Mouse (Mus musculus): ENCODE data around the gene Acer3. TPM values are rescaled to one million over a fixed set of nuclear protein-coding genes. Genes with fewer than 3 reads are reported as not detected.
"Not testable (repeated sequence)": the region's sequence is repeated elsewhere in the genome, so short reads cannot be mapped to it uniquely, and the experiment has no call there.

The Acer3 gene
- polyA plus RNA-seq, 1 experiment, result 6.7 TPM

DNA sequence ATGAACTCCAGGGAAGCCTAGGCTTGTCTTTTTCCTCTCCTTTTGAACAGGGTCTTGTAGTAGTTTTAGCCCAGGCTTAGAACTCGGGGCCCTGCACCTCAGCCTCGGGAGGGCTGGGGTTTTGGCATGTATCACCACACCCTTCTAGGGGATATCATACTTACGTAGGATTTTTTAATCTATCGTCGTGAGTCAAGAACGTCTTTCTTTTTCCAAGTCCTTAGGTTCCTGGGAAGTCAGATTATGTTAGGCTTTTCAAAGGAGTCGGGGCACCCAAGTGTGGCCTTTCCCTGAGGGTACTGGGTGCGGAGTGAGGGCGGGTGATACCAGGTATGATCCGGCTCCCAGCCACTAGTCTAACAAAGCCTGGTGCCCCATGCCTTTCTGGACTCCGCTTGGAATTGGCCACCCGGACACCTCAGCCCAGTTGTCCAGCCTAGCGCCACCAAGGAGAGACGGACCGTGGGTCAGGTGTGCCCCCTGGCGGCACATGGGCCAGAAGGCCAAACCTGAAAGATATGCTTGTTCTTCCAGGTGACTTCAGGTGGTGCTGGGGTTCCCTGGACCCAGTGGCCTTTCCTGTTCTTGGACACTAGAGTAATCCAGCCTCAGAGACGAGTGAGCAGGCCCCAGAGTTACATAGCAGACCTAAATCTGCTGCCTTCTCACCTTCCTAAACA lies 129.3 kb downstream of the Acer3 start:
- Histone ChIP-seq H3K4me3 (ENCODE audit: control insufficient read depth, insufficient read depth, low read length) (no peak overlapping the region), H3K36me3 (ENCODE audit: control insufficient read depth, insufficient read depth, low read length) (no peaks in the 10 kb centered on the region), H3K27me3 (ENCODE audit: control insufficient read depth, insufficient read depth, low read length) (peaks cover 2% of the 10 kb centered on the region; the same call in 1 of the 2 replicates), H3K27ac (ENCODE audit: control insufficient read depth, insufficient read depth, low read length) (no peak overlapping the region), H3K4me1 (replicated peaks; ENCODE audit: control insufficient read depth, insufficient read depth, low read length) (peaks cover 20% of the 10 kb centered on the region)
- TF ChIP-seq CTCF (IDR thresholded peaks at IDR 0.05; ENCODE audit: borderline replicate concordance, control insufficient read depth, extremely low read depth, insufficient read depth, low read length, poor library complexity), result 0 out of 2 replicates have a peak, but pooled peaks have one; percentile 35
- TF ChIP-seq POLR2A (IDR thresholded peaks at IDR 0.05; ENCODE audit: control insufficient read depth, extremely low read depth, insufficient read depth, low read length, poor library complexity), result no peak
- WGBS, result 84% methylated on average over 17 of the region's 17 CpGs
- DNase-seq, result peak; percentile 12

DNA sequence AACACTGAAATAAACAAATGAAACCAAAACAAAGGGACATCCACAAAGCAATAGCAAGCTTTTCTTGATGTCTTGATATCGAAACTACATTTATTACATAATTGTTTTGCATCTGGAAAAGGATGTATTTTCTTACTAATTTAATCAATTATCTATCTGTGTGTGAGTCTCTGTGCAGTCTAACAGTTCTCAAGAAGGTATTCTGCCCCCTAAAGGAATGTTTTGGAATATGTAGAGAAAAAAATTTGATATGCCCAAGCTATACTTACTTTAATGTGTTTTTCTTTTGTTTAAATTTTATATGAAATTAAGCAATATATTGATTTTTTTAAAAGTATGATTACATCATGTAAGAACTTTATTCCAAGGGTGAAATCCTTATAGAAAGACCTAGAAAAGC lies 130.4 kb downstream of the Acer3 start:
- Histone ChIP-seq H3K27me3 (ENCODE audit: control insufficient read depth, insufficient read depth, low read length) (peaks cover 2% of the 10 kb centered on the region; the same call in 1 of the 2 replicates), H3K27ac (ENCODE audit: control insufficient read depth, insufficient read depth, low read length) (no peak overlapping the region), H3K36me3 (ENCODE audit: control insufficient read depth, insufficient read depth, low read length) (no peaks in the 10 kb centered on the region), H3K4me1 (replicated peaks; ENCODE audit: control insufficient read depth, insufficient read depth, low read length) (peaks cover 23% of the 10 kb centered on the region), H3K4me3 (ENCODE audit: control insufficient read depth, insufficient read depth, low read length) (no peak overlapping the region)
- 96% methylated on average over 1 of the region's 1 CpGs for WGBS
- DNase-seq, result no peak
- TF ChIP-seq POLR2A (IDR thresholded peaks at IDR 0.05; ENCODE audit: control insufficient read depth, extremely low read depth, insufficient read depth, low read length, poor library complexity), result no peak
- no peak for TF ChIP-seq CTCF (IDR thresholded peaks at IDR 0.05; ENCODE audit: borderline replicate concordance, control insufficient read depth, extremely low read depth, insufficient read depth, low read length, poor library complexity)

DNA sequence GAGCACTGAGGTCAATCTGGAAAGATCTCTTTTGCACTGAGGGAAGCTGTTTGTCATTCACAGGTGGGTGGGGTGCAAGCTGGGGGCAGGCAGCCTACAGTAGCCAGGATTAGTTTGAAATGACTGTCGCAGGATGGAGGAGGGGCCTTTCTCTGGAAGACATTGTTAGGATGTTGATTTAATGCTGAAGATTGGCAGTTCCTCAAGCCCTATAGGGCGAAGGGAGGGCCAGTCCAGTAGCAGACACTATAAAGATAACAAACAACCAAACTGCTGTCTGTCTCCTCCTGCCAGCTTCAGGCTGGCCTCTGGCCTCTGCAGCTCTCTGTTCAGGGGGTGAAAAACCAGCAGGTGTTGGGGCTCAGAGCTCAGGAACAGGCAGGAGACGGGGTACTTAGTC lies 131.3 kb downstream of the Acer3 start:
- no peak for TF ChIP-seq CTCF (IDR thresholded peaks at IDR 0.05; ENCODE audit: borderline replicate concordance, control insufficient read depth, extremely low read depth, insufficient read depth, low read length, poor library complexity)
- TF ChIP-seq POLR2A (IDR thresholded peaks at IDR 0.05; ENCODE audit: control insufficient read depth, extremely low read depth, insufficient read depth, low read length, poor library complexity), result no peak
- no peak overlapping the region for H3K4me3 ChIP-seq (ENCODE audit: control insufficient read depth, insufficient read depth, low read length)
- H3K4me1 ChIP-seq (replicated peaks; ENCODE audit: control insufficient read depth, insufficient read depth, low read length), result peaks cover 27% of the 10 kb centered on the region
- peaks cover 2% of the 10 kb centered on the region; the same call in 1 of the 2 replicates for H3K27me3 ChIP-seq (ENCODE audit: control insufficient read depth, insufficient read depth, low read length)
- H3K27ac ChIP-seq (ENCODE audit: control insufficient read depth, insufficient read depth, low read length), result no peak overlapping the region
- H3K36me3 ChIP-seq (ENCODE audit: control insufficient read depth, insufficient read depth, low read length), result no peaks in the 10 kb centered on the region
- WGBS, result 74% methylated on average over 3 of the region's 3 CpGs
- DNase-seq, result no peak

DNA sequence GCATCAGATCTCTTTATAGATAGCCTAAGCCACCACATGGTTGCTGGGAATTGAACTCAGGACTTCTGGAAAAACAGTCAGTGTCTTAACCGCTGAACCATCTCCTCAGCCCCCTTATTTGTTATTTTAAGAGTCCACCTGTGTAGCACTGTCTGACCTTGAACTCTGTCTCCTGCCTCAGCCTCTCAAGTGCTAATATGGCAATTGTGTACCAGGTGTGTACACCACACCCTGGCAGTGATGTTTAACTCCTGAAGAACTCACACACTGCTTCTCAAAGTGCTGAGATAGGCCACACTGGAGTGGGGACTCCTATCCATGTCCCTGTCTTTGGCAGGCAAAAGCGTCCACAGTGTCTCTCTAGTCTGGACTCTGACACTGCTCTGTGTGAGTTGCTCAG lies 132.3 kb downstream of the Acer3 start:
- H3K4me1 ChIP-seq (replicated peaks; ENCODE audit: control insufficient read depth, insufficient read depth, low read length), result peaks cover 19% of the 10 kb centered on the region
- no peak overlapping the region for H3K27ac ChIP-seq (ENCODE audit: control insufficient read depth, insufficient read depth, low read length)
- 96% methylated on average over 2 of the region's 2 CpGs for WGBS
- H3K27me3 ChIP-seq (ENCODE audit: control insufficient read depth, insufficient read depth, low read length), result peaks cover 2% of the 10 kb centered on the region; the same call in 1 of the 2 replicates
- no peaks in the 10 kb centered on the region for H3K36me3 ChIP-seq (ENCODE audit: control insufficient read depth, insufficient read depth, low read length)
- no peak overlapping the region for H3K4me3 ChIP-seq (ENCODE audit: control insufficient read depth, insufficient read depth, low read length)
- no peak for DNase-seq
- no peak for TF ChIP-seq CTCF (IDR thresholded peaks at IDR 0.05; ENCODE audit: borderline replicate concordance, control insufficient read depth, extremely low read depth, insufficient read depth, low read length, poor library complexity)
- TF ChIP-seq POLR2A (IDR thresholded peaks at IDR 0.05; ENCODE audit: control insufficient read depth, extremely low read depth, insufficient read depth, low read length, poor library complexity), result no peak

DNA sequence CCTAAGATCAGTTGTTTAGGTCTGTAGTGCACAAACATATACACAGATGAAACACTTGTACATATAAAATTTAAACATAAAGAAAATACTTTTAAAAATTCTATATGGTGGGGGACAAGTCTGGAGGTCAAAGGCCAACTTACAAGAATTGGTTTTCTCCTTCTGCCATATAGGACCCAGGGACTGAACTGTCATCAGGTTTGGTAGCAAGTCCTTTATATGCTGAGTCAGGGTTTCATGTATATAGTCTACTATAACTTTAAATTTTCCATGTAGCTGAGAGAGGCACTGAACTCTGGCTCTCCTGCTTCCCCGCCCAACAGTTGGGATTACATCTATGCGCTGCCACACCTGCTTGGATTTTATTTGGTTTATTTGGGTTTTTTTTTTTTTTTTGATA lies 132.8 kb downstream of the Acer3 start:
- Histone ChIP-seq H3K4me1 (replicated peaks; ENCODE audit: control insufficient read depth, insufficient read depth, low read length) (peaks cover 14% of the 10 kb centered on the region), H3K27me3 (ENCODE audit: control insufficient read depth, insufficient read depth, low read length) (peaks cover 2% of the 10 kb centered on the region; the same call in 1 of the 2 replicates), H3K36me3 (ENCODE audit: control insufficient read depth, insufficient read depth, low read length) (no peaks in the 10 kb centered on the region), H3K4me3 (ENCODE audit: control insufficient read depth, insufficient read depth, low read length) (no peak overlapping the region), H3K27ac (ENCODE audit: control insufficient read depth, insufficient read depth, low read length) (no peak overlapping the region)
- no peak for DNase-seq
- TF ChIP-seq CTCF (IDR thresholded peaks at IDR 0.05; ENCODE audit: borderline replicate concordance, control insufficient read depth, extremely low read depth, insufficient read depth, low read length, poor library complexity) (no peak), POLR2A (IDR thresholded peaks at IDR 0.05; ENCODE audit: control insufficient read depth, extremely low read depth, insufficient read depth, low read length, poor library complexity) (no peak)
- 99% methylated on average over 2 of the region's 2 CpGs for WGBS

DNA sequence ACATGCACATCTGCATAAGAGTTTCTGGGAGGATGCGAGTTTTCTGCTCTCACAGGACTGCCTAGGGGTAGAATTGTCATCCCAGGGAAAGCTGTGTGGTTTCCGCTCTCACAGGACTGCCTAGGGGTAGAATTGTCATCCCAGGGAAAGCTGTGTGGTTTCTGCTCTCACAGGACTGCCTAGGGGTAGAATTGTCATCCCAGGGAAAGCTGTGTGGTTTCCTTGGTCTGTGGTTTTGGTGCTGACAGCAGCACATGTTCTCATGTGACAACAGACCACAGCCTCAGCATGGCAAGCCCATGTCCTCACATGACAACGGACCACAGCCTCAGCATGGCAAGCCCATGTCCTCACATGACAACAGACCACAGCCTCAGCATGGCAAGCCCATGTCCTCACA lies 133.7 kb downstream of the Acer3 start:
- WGBS, result 26% methylated on average over 3 of the region's 3 CpGs
- not testable (repeated sequence) for H3K4me3 ChIP-seq (ENCODE audit: control insufficient read depth, insufficient read depth, low read length); DNase-seq; H3K27me3 ChIP-seq (ENCODE audit: control insufficient read depth, insufficient read depth, low read length); H3K36me3 ChIP-seq (ENCODE audit: control insufficient read depth, insufficient read depth, low read length); H3K27ac ChIP-seq (ENCODE audit: control insufficient read depth, insufficient read depth, low read length)
- H3K4me1 ChIP-seq (replicated peaks; ENCODE audit: control insufficient read depth, insufficient read depth, low read length), result peaks cover 11% of the 10 kb centered on the region

DNA sequence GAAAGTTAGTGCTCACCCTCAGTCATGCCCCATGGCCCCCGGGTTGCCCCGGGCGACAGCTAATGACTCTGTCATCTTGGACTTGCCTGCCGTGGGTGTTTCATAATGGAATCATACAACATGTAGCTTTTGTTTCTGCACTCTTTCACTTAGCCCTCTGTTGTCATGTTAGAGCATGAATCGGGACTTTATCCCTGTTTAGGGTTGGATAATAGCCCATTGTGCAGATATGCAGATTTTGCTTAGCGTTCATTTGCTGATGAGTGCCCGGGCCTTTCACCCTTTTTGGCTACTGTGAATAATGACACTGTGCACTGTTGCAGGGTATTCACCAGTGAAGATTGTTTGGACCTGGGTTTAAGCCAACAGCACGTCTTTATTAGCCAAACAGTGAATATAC lies 134.4 kb downstream of the Acer3 start:
- no peaks in the 10 kb centered on the region for H3K27me3 ChIP-seq (ENCODE audit: control insufficient read depth, insufficient read depth, low read length)
- no peak for DNase-seq
- WGBS, result 89% methylated on average over 8 of the region's 8 CpGs
- no peaks in the 10 kb centered on the region for H3K36me3 ChIP-seq (ENCODE audit: control insufficient read depth, insufficient read depth, low read length)
- peaks cover 11% of the 10 kb centered on the region for H3K4me1 ChIP-seq (replicated peaks; ENCODE audit: control insufficient read depth, insufficient read depth, low read length)
- H3K27ac ChIP-seq (ENCODE audit: control insufficient read depth, insufficient read depth, low read length), result no peak overlapping the region
- H3K4me3 ChIP-seq (ENCODE audit: control insufficient read depth, insufficient read depth, low read length), result no peak overlapping the region
- TF ChIP-seq CTCF (IDR thresholded peaks at IDR 0.05; ENCODE audit: borderline replicate concordance, control insufficient read depth, extremely low read depth, insufficient read depth, low read length, poor library complexity), result no peak
- TF ChIP-seq POLR2A (IDR thresholded peaks at IDR 0.05; ENCODE audit: control insufficient read depth, extremely low read depth, insufficient read depth, low read length, poor library complexity), result no peak

Measured in thymus, adult 2 months (tissue).